Mouse (Mus musculus) MEL (cell line): ENCODE data around the gene Nfix. TPM values are rescaled to one million over a fixed set of nuclear protein-coding genes. Genes with fewer than 3 reads are reported as not detected.

Experiments
- DNase-seq: peaks from one replicate; pipeline ENCODE4 v3.0.0; 2011; ENCODE audit warnings: low read depth, low spot score
- H3K27ac ChIP-seq: 2 replicates; pipeline ENCODE4 v1.5.1; 2012; ENCODE audit warnings: low read depth, mild to moderate bottlenecking, control low read depth, low read length, moderate library complexity; ENCODE audit not compliant: control insufficient read depth
- H3K27me3 ChIP-seq, 2 experiments: fragments of 150-350 bp in 1 of 2; sonication (generic) in 1 of 2; 2 replicates each; pipeline ENCODE4 v1.6.1; 2012; ENCODE audit warnings: low read length in 2 of 2, mild to moderate bottlenecking in 2 of 2, improper control_type of control experiment in 1 of 2, moderate library complexity in 1 of 2; ENCODE audit not compliant: insufficient read depth in 2 of 2, control insufficient read depth in 1 of 2
- H3K36me3 ChIP-seq, 2 experiments: 2 replicates each; pipeline ENCODE4 v1.6.1; 2012 to 2014; ENCODE audit warnings: low read length in 2 of 2, improper control_type of control experiment in 1 of 2, inconsistent platforms in 1 of 2, mild to moderate bottlenecking in 1 of 2; ENCODE audit not compliant: insufficient read depth in 2 of 2, control insufficient read depth in 1 of 2
- H3K4me1 ChIP-seq, 2 experiments: fragments of 150-350 bp in 1 of 2; sonication (generic) in 1 of 2; 2 replicates each; pipeline ENCODE4 v1.6.1; 2012; ENCODE audit warnings: low read length in 2 of 2, improper control_type of control experiment in 1 of 2, mild to moderate bottlenecking in 1 of 2; ENCODE audit not compliant: insufficient read depth in 2 of 2, control insufficient read depth in 1 of 2
- H3K4me3 ChIP-seq, 2 experiments: fragments of 150-350 bp in 1 of 2; sonication (generic) in 1 of 2; 2 replicates each; pipeline ENCODE4 v1.5.1; 2012; ENCODE audit warnings: low read depth in 2 of 2, low read length in 2 of 2, mild to moderate bottlenecking in 2 of 2, moderate library complexity in 2 of 2, control low read depth in 1 of 2, improper control_type of control experiment in 1 of 2; ENCODE audit not compliant: control insufficient read depth in 1 of 2, insufficient read depth in 1 of 2
- H3K79me2 ChIP-seq: 2 replicates; pipeline ENCODE4 v1.6.1; 2012; ENCODE audit warnings: mild to moderate bottlenecking, low read length, moderate library complexity; ENCODE audit not compliant: control insufficient read depth, poor library complexity, insufficient read depth
- H3K9ac ChIP-seq: 2 replicates; pipeline ENCODE4 v1.6.1; 2012; ENCODE audit warnings: low read depth, mild to moderate bottlenecking, control low read depth, low read length, moderate library complexity; ENCODE audit not compliant: control insufficient read depth, poor library complexity, severe bottlenecking
- H3K9me3 ChIP-seq: fragments of 150-350 bp; sonication (generic); replicated peaks from 2 replicates; pipeline ENCODE4 v1.6.1; 2012; ENCODE audit warnings: mild to moderate bottlenecking, low read length, improper control_type of control experiment, moderate library complexity; ENCODE audit not compliant: insufficient read depth
- BHLHE40 ChIP-seq: IDR thresholded peaks from 2 replicates; pipeline ENCODE4 v1.6.1; 2012; ENCODE audit warnings: low read depth, mild to moderate bottlenecking, inconsistent platforms, low read length, improper control_type of control experiment, borderline replicate concordance
- CHD1 ChIP-seq: IDR thresholded peaks from 2 replicates; pipeline ENCODE4 v1.6.1; 2012; ENCODE audit warnings: low read depth, mild to moderate bottlenecking, inconsistent platforms, low read length, improper control_type of control experiment
- CHD2 ChIP-seq: IDR thresholded peaks from 2 replicates; pipeline ENCODE4 v1.6.1; 2011; ENCODE audit warnings: low read length, improper control_type of control experiment
- E2F4 ChIP-seq: IDR thresholded peaks from 2 replicates; pipeline ENCODE4 v1.6.1; 2011; ENCODE audit warnings: low read depth, low read length, improper control_type of control experiment, borderline replicate concordance
- ELF1 ChIP-seq: IDR thresholded peaks from 2 replicates; pipeline ENCODE4 v1.6.1; 2014; ENCODE audit warnings: low read depth, mild to moderate bottlenecking, inconsistent platforms, low read length, improper control_type of control experiment, moderate library complexity
- EP300 ChIP-seq, 2 experiments: IDR thresholded peaks; 2 replicates each; pipeline ENCODE4 v1.6.1; 2011; ENCODE audit warnings: improper control_type of control experiment in 2 of 2, low read length in 2 of 2, low read depth in 1 of 2, mild to moderate bottlenecking in 1 of 2
- GATA1 ChIP-seq: IDR thresholded peaks from 2 replicates; pipeline ENCODE4 v1.6.1; 2011; ENCODE audit warnings: low read depth, low read length, improper control_type of control experiment
- KAT2A ChIP-seq: conservative IDR thresholded peaks from 2 replicates; pipeline ENCODE4 v1.6.1; 2012; ENCODE audit warnings: low read depth, low read length, improper control_type of control experiment, inconsistent platforms
- MAFK ChIP-seq: IDR thresholded peaks from 2 replicates; pipeline ENCODE4 v1.6.1; 2011; ENCODE audit warnings: low read depth, mild to moderate bottlenecking, low read length, improper control_type of control experiment, borderline replicate concordance
- MAX ChIP-seq: IDR thresholded peaks from 2 replicates; pipeline ENCODE4 v1.6.1; 2011; ENCODE audit warnings: low read length, improper control_type of control experiment
- MAZ ChIP-seq: IDR thresholded peaks from 2 replicates; pipeline ENCODE4 v1.6.1; 2012; ENCODE audit warnings: low read depth, mild to moderate bottlenecking, inconsistent platforms, low read length, improper control_type of control experiment
- MEF2A ChIP-seq: IDR thresholded peaks from 2 replicates; pipeline ENCODE4 v1.6.1; 2014; ENCODE audit warnings: low read depth, mild to moderate bottlenecking, inconsistent platforms, low read length, improper control_type of control experiment; ENCODE audit not compliant: poor library complexity, insufficient replicate concordance, severe bottlenecking; ENCODE audit errors: extremely low read depth
- MXI1 ChIP-seq: IDR thresholded peaks from 2 replicates; pipeline ENCODE4 v1.6.1; 2011; ENCODE audit warnings: mild to moderate bottlenecking, low read depth, low read length, improper control_type of control experiment
- MYB ChIP-seq: IDR thresholded peaks from 2 replicates; pipeline ENCODE4 v1.6.1; 2011; ENCODE audit warnings: mild to moderate bottlenecking, low read depth, low read length, improper control_type of control experiment
- MYC ChIP-seq: IDR thresholded peaks from 2 replicates; pipeline ENCODE4 v1.6.1; 2011; ENCODE audit warnings: low read depth, mild to moderate bottlenecking, low read length, improper control_type of control experiment, moderate library complexity
- NELFE ChIP-seq: IDR thresholded peaks from 2 replicates; pipeline ENCODE4 v1.6.1; 2011; ENCODE audit warnings: low read depth, low read length, improper control_type of control experiment
- POLR2AphosphoS2 ChIP-seq: IDR thresholded peaks from 2 replicates; pipeline ENCODE4 v1.6.1; 2011; ENCODE audit warnings: low read length, improper control_type of control experiment
- POLR2AphosphoS5 ChIP-seq: IDR thresholded peaks from 2 replicates; pipeline ENCODE4 v1.6.1; 2012; ENCODE audit warnings: low read depth, borderline replicate concordance, mild to moderate bottlenecking, inconsistent platforms, low read length, moderate library complexity, mixed read lengths
- RCOR1 ChIP-seq: IDR thresholded peaks from 2 replicates; pipeline ENCODE4 v1.6.1; 2012; ENCODE audit warnings: low read depth, mild to moderate bottlenecking, inconsistent platforms, low read length, improper control_type of control experiment
- SMC3 ChIP-seq: IDR thresholded peaks from 2 replicates; pipeline ENCODE4 v1.6.1; 2011; ENCODE audit warnings: low read depth, low read length, improper control_type of control experiment
- TBP ChIP-seq: IDR thresholded peaks from 2 replicates; pipeline ENCODE4 v1.8.0; 2011; ENCODE audit warnings: low read depth, low read length, improper control_type of control experiment
- TCF12 ChIP-seq: IDR thresholded peaks from 2 replicates; pipeline ENCODE4 v1.6.1; 2014; ENCODE audit warnings: low read depth, mild to moderate bottlenecking, inconsistent platforms, low read length, improper control_type of control experiment, moderate library complexity
- USF1 ChIP-seq: IDR thresholded peaks from 2 replicates; pipeline ENCODE4 v1.6.1; 2014; ENCODE audit warnings: low read depth, mild to moderate bottlenecking, inconsistent platforms, low read length, improper control_type of control experiment, moderate library complexity
- USF2 ChIP-seq, 2 experiments: IDR thresholded peaks; 2 replicates each; pipeline ENCODE4 v1.6.1; 2011 to 2012; ENCODE audit warnings: improper control_type of control experiment in 2 of 2, low read length in 2 of 2, borderline replicate concordance in 1 of 2, inconsistent platforms in 1 of 2, low read depth in 1 of 2, mild to moderate bottlenecking in 1 of 2; ENCODE audit not compliant: insufficient read depth in 1 of 2
- ZC3H11A ChIP-seq: IDR thresholded peaks from 2 replicates; pipeline ENCODE4 v1.6.1; 2012; ENCODE audit warnings: low read depth, mild to moderate bottlenecking, inconsistent platforms, low read length, improper control_type of control experiment
- ZKSCAN1 ChIP-seq: IDR thresholded peaks from 2 replicates; pipeline ENCODE4 v1.6.1; 2012; ENCODE audit warnings: low read depth, mild to moderate bottlenecking, inconsistent platforms, low read length, improper control_type of control experiment, moderate library complexity
- ZMIZ1 ChIP-seq: IDR thresholded peaks from 2 replicates; pipeline ENCODE4 v1.6.1; 2012; ENCODE audit warnings: low read depth, mild to moderate bottlenecking, inconsistent platforms, low read length, improper control_type of control experiment, moderate library complexity
- ZNF384 ChIP-seq: IDR thresholded peaks from 2 replicates; pipeline ENCODE4 v1.6.1; 2012; ENCODE audit warnings: low read depth, mild to moderate bottlenecking, inconsistent platforms, low read length, improper control_type of control experiment
- polyA plus RNA-seq, 2 experiments: library from polyadenylated mRNA; stranded (reverse) in 1 of 2; unstranded in 1 of 2; fragments of >175 nt in 1 of 2; fragments of >200 nt in 1 of 2; gene quantifications; 2 replicates each; pipeline versions ENCODE4 v1.2.1 to v1.2.4; 2012; ENCODE audit warnings: low replicate concordance in 2 of 2, low read depth in 1 of 2; ENCODE audit not compliant: insufficient read length in 2 of 2, insufficient read depth in 1 of 2, missing spikeins in 1 of 2
- total RNA-seq: library from RNA; depleted of rRNA; stranded (reverse); fragments of 300-350 nt; gene quantifications from 2 replicates; pipeline ENCODE4 v1.2.3, GENCODE M21; 2012

The Nfix gene
- total and polyA plus RNA-seq, 3 experiments = 14.4 to 29.1 TPM; not detected in 1

- no peak for DNase-seq
- no peaks in the 10 kb centered on the region for H3K9me3 ChIP-seq
- no peak for TF ChIP-seq NELFE
- no peak for TF ChIP-seq BHLHE40
- no peak for TF ChIP-seq SMC3
- no peak for TF ChIP-seq MEF2A
- TF ChIP-seq EP300 (IDR thresholded peaks at IDR 0.05; ENCODE audit: low read depth in 1 of 2, low read length in 2 of 2) = no peak
- no peak for TF ChIP-seq ZMIZ1
- no peak for TF ChIP-seq ELF1
- no peak for TF ChIP-seq TBP
- no peak for TF ChIP-seq MAX
- no peak for TF ChIP-seq ZNF384
- TF ChIP-seq POLR2AphosphoS5 = no peak
- no peak for TF ChIP-seq RCOR1
- no peak for TF ChIP-seq E2F4
- no peak for TF ChIP-seq GATA1
- H3K4me1 ChIP-seq = no peaks in the 10 kb centered on the region
- no peaks in the 10 kb centered on the region for H3K79me2 ChIP-seq
- H3K27ac ChIP-seq = no peak overlapping the region
- H3K36me3 ChIP-seq = peaks cover 0 to 8% of the 10 kb centered on the region in 2 experiments; a peak in 2 of 4 replicates
- no peak overlapping the region for H3K4me3 ChIP-seq
- no peaks in the 10 kb centered on the region for H3K27me3 ChIP-seq
- H3K9ac ChIP-seq = no peak overlapping the region
Observed at GRCm38 (mm10) chr8:84760901-84761300, 39.2 kb downstream of the Nfix start.

- Histone ChIP-seq H3K4me3 (no peak overlapping the region), H3K4me1 (no peaks in the 10 kb centered on the region), H3K27me3 (no peaks in the 10 kb centered on the region), H3K9me3 (no peaks in the 10 kb centered on the region), H3K36me3 (peaks cover 0 to 8% of the 10 kb centered on the region in 2 experiments; a peak in 2 of 4 replicates), H3K27ac (no peak overlapping the region), H3K9ac (no peak overlapping the region), H3K79me2 (no peaks in the 10 kb centered on the region)
- no peak for TF ChIP-seq RCOR1
- TF ChIP-seq MEF2A = no peak
- no peak for TF ChIP-seq MYB
- TF ChIP-seq ELF1 = no peak
- no peak for TF ChIP-seq POLR2AphosphoS2
- TF ChIP-seq ZKSCAN1 = no peak
- no peak for TF ChIP-seq MYC
- no peak for TF ChIP-seq KAT2A
- TF ChIP-seq CHD2 = no peak
- TF ChIP-seq TBP = no peak
- TF ChIP-seq TCF12 = no peak
- no peak for TF ChIP-seq MAFK
- TF ChIP-seq MXI1 = no peak
- TF ChIP-seq ZC3H11A = no peak
- TF ChIP-seq EP300 (IDR thresholded peaks at IDR 0.05; ENCODE audit: low read depth in 1 of 2, low read length in 2 of 2) = no peak
- TF ChIP-seq MAZ = no peak
- no peak for TF ChIP-seq CHD1
- TF ChIP-seq USF1 = no peak
- no peak for TF ChIP-seq USF2 (IDR thresholded peaks at IDR 0.05; ENCODE audit: borderline replicate concordance in 1 of 2, insufficient read depth in 1 of 2, low read depth in 1 of 2, low read length in 2 of 2)
- DNase-seq = no peak
Observed at GRCm38 (mm10) chr8:84760405-84760805, 39.7 kb downstream of the Nfix start.
